Mouse (Mus musculus): ENCODE results near the gene Fosb. TPM values are rescaled to one million over a fixed set of nuclear protein-coding genes. Genes with fewer than 3 reads are reported as not detected.
A peak's percentile ranks its signal among the peaks of the same experiment; 100 is the strongest.

Fosb gene
- polyA plus RNA-seq, 1 experiment, result 16.7 TPM

- peaks cover 22% of the 10 kb centered on the region for H3K4me1 ChIP-seq (ENCODE audit: control insufficient read depth, insufficient read depth, insufficient read length, low read length)
- no peak overlapping the region for H3K4me3 ChIP-seq (ENCODE audit: low read depth, low read length)
- no peaks in the 10 kb centered on the region for H3K36me3 ChIP-seq (ENCODE audit: control insufficient read depth, insufficient read depth, low read length)
- H3K27me3 ChIP-seq (ENCODE audit: control insufficient read depth, insufficient read depth, low read length), result no peaks in the 10 kb centered on the region
- H3K27ac ChIP-seq (ENCODE audit: insufficient read depth, low read depth, low read length), result no peak overlapping the region
- TF ChIP-seq POLR2A (IDR thresholded peaks at IDR 0.05; ENCODE audit: low read depth, low read length) (no peak), CTCF (IDR thresholded peaks at IDR 0.05; ENCODE audit: extremely low read depth, insufficient read length, insufficient replicate concordance, low read depth, low read length) (no peak)
- 48% methylated on average over 14 of the region's 14 CpGs for WGBS
These were observed 6.8 kb upstream of the Fosb start for GRCm38 (mm10) chr7:19316451-19317161.

- no peak for TF ChIP-seq CTCF (IDR thresholded peaks at IDR 0.05; ENCODE audit: extremely low read depth, insufficient read length, insufficient replicate concordance, low read depth, low read length)
- TF ChIP-seq POLR2A (IDR thresholded peaks at IDR 0.05; ENCODE audit: low read depth, low read length), result no peak
- no peaks in the 10 kb centered on the region for H3K36me3 ChIP-seq (ENCODE audit: control insufficient read depth, insufficient read depth, low read length)
- 44% methylated on average over 5 of the region's 5 CpGs for WGBS
- H3K4me3 ChIP-seq (ENCODE audit: low read depth, low read length), result no peak overlapping the region
- peaks cover 11% of the 10 kb centered on the region for H3K4me1 ChIP-seq (ENCODE audit: control insufficient read depth, insufficient read depth, insufficient read length, low read length)
- H3K27me3 ChIP-seq (ENCODE audit: control insufficient read depth, insufficient read depth, low read length), result no peaks in the 10 kb centered on the region
- no peak overlapping the region for H3K27ac ChIP-seq (ENCODE audit: insufficient read depth, low read depth, low read length)
These were observed 4.2 kb upstream of the Fosb start for GRCm38 (mm10) chr7:19314033-19314432.

DNA sequence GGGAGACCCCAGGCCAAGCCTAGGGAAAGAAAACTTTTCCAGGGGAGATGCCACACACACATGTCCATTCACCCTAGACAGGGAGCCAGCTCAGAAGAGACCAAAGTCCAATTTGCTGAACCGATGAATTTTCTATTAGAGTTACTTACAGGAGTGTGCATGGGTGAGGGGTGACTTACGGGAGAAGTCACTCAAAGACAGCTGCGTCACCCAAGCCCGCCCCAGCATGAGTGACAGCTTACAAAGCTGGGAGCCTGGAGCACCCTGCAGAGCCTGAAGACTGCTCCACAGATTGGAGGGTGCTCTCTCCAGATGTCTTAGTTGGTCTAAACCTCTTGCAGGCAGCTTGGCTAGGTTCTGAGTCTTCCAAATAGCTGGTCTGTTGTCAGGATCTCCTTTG lies 2.1 kb upstream of the Fosb start:
- H3K36me3 ChIP-seq (ENCODE audit: control insufficient read depth, insufficient read depth, low read length), result no peaks in the 10 kb centered on the region
- H3K4me1 ChIP-seq (ENCODE audit: control insufficient read depth, insufficient read depth, insufficient read length, low read length), result peaks cover 8% of the 10 kb centered on the region
- TF ChIP-seq POLR2A (IDR thresholded peaks at IDR 0.05; ENCODE audit: low read depth, low read length) (no peak), CTCF (IDR thresholded peaks at IDR 0.05; ENCODE audit: extremely low read depth, insufficient read length, insufficient replicate concordance, low read depth, low read length) (no peak)
- H3K4me3 ChIP-seq (ENCODE audit: low read depth, low read length), result no peak overlapping the region
- no peaks in the 10 kb centered on the region for H3K27me3 ChIP-seq (ENCODE audit: control insufficient read depth, insufficient read depth, low read length)
- no peak overlapping the region for H3K27ac ChIP-seq (ENCODE audit: insufficient read depth, low read depth, low read length)
- 28% methylated on average over 4 of the region's 4 CpGs for WGBS

GRCm38 (mm10) chr7:19309278-19309883 lies 470 bp downstream of the Fosb start:
- Histone ChIP-seq H3K27ac (ENCODE audit: insufficient read depth, low read depth, low read length) (no peak overlapping the region), H3K27me3 (ENCODE audit: control insufficient read depth, insufficient read depth, low read length) (peaks cover 8% of the 10 kb centered on the region), H3K4me3 (ENCODE audit: low read depth, low read length) (peak overlapping the region; percentile 76), H3K4me1 (ENCODE audit: control insufficient read depth, insufficient read depth, insufficient read length, low read length) (no peaks in the 10 kb centered on the region), H3K36me3 (ENCODE audit: control insufficient read depth, insufficient read depth, low read length) (no peaks in the 10 kb centered on the region)
- no peak for TF ChIP-seq POLR2A (IDR thresholded peaks at IDR 0.05; ENCODE audit: low read depth, low read length)
- no peak for TF ChIP-seq CTCF (IDR thresholded peaks at IDR 0.05; ENCODE audit: extremely low read depth, insufficient read length, insufficient replicate concordance, low read depth, low read length)
- WGBS, result under 1% methylated on average over 48 of the region's 48 CpGs

- TF ChIP-seq CTCF (IDR thresholded peaks at IDR 0.05; ENCODE audit: extremely low read depth, insufficient read length, insufficient replicate concordance, low read depth, low read length) (no peak), POLR2A (IDR thresholded peaks at IDR 0.05; ENCODE audit: low read depth, low read length) (peak; percentile 30)
- WGBS, result under 1% methylated on average over 58 of the region's 58 CpGs
- peak overlapping the region; percentile 76 for H3K4me3 ChIP-seq (ENCODE audit: low read depth, low read length)
- no peaks in the 10 kb centered on the region for H3K36me3 ChIP-seq (ENCODE audit: control insufficient read depth, insufficient read depth, low read length)
- peak overlapping the region; percentile 51 for H3K27ac ChIP-seq (ENCODE audit: insufficient read depth, low read depth, low read length)
- H3K4me1 ChIP-seq (ENCODE audit: control insufficient read depth, insufficient read depth, insufficient read length, low read length), result peaks cover under 1% of the 10 kb centered on the region; the same call in 1 of the 2 replicates
- H3K27me3 ChIP-seq (ENCODE audit: control insufficient read depth, insufficient read depth, low read length), result peaks cover 8% of the 10 kb centered on the region
These were observed 1.2 kb downstream of the Fosb start for GRCm38 (mm10) chr7:19308454-19309277.

DNA sequence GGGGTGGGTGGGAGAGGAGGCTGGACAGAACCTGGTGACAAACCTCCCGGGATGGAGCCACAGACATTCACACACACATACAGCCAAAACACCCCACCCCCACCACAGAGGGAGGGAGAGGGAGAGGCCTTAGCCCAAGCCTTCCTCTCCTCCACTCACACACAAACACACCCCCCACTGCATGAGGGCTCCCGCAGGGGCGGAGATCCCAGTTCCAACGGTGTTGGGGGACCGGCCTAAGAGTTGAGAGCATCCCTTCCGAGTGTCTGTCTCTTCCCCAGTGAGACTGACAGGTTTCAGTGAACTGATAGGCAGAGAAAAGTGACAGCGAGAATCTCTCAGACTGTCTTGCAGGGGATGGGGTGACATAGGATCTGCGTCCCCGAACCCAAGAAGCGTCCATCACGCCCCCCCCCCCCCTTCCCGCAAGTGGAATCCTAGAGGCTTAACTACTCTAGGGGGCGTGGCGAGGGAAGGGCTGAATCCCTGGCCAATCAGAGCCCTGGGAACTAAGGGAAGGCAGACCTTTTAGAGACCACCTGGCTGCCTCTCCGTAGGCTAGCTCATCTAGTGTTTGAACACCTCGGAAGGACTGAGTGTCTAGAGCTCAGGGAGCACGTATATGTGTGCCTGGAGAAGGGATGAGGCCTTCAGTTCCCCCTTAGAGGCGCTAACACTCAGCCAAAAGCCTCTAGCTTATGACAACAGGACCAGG lies 2.0 kb downstream of the Fosb start:
- Histone ChIP-seq H3K36me3 (ENCODE audit: control insufficient read depth, insufficient read depth, low read length) (no peaks in the 10 kb centered on the region), H3K4me1 (ENCODE audit: control insufficient read depth, insufficient read depth, insufficient read length, low read length) (peaks cover 1% of the 10 kb centered on the region; the same call in 1 of the 2 replicates), H3K27ac (ENCODE audit: insufficient read depth, low read depth, low read length) (peak overlapping the region; percentile 51), H3K4me3 (ENCODE audit: low read depth, low read length) (peak overlapping the region; percentile 76), H3K27me3 (ENCODE audit: control insufficient read depth, insufficient read depth, low read length) (peaks cover 8% of the 10 kb centered on the region)
- no peak for TF ChIP-seq CTCF (IDR thresholded peaks at IDR 0.05; ENCODE audit: extremely low read depth, insufficient read length, insufficient replicate concordance, low read depth, low read length)
- no peak for TF ChIP-seq POLR2A (IDR thresholded peaks at IDR 0.05; ENCODE audit: low read depth, low read length)
- WGBS, result 1% methylated on average over 18 of the region's 18 CpGs

Data from small intestine, adult 2 months (tissue).